Mouse (Mus musculus) heart, postnatal 0 days (tissue): ENCODE measurements around the gene Pygo2.

Experiments used
- CTCF ChIP-seq: IDR thresholded peaks from 2 replicates; pipeline ENCODE4 v1.5.1; 2016; ENCODE audit warnings: antibody characterized with exemption, control low read depth, low read depth
- EP300 ChIP-seq: IDR thresholded peaks from 2 replicates; pipeline ENCODE4 v1.6.1; 2016; ENCODE audit warnings: antibody characterized with exemption, low read depth

- TF ChIP-seq CTCF (no peak), EP300 (no peak)
Measured at GRCm38 (mm10) chr3:89380711-89381110, 49.3 kb upstream of the Pygo2 start.
